Mouse (Mus musculus) forebrain, embryonic 16.5 days (tissue): Measurements from ENCODE around the gene Gm20708. TPM values are rescaled to one million over a fixed set of nuclear protein-coding genes. Genes with fewer than 3 reads are reported as not detected.
"Not testable (repeated sequence)": the region's sequence is repeated elsewhere in the genome, so short reads cannot be mapped to it uniquely, and the experiment has no call there.

ENCODE experiments used
- ATAC-seq: fragments of 200-750 bp; cut with Nextera tagmentation; 2 replicates; pipeline ENCODE4 v1.8.0; 2017; ENCODE audit warnings: mild to moderate bottlenecking, moderate library complexity
- H3K27ac ChIP-seq: fragments of 300-500 bp; sonication (generic); 2 replicates; pipeline ENCODE4 v1.5.1; 2014; ENCODE audit warnings: low read length, control low read depth
- H3K27me3 ChIP-seq: fragments of 300-500 bp; sonication (generic); replicated peaks from 2 replicates; pipeline ENCODE4 v1.6.1; 2014; ENCODE audit warnings: low read length; ENCODE audit not compliant: control insufficient read depth, insufficient read depth
- H3K36me3 ChIP-seq: fragments of 300-500 bp; sonication (generic); 2 replicates; pipeline ENCODE4 v1.6.1; 2014; ENCODE audit not compliant: control insufficient read depth, insufficient read depth
- H3K4me1 ChIP-seq: fragments of 300-500 bp; sonication (generic); replicated peaks from 2 replicates; pipeline ENCODE4 v1.6.1; 2014; ENCODE audit warnings: low read length; ENCODE audit not compliant: control insufficient read depth, insufficient read depth
- H3K4me2 ChIP-seq: fragments of 300-500 bp; sonication (generic); 2 replicates; pipeline ENCODE4 v1.6.1; 2014; ENCODE audit warnings: mild to moderate bottlenecking, low read length, control low read depth
- H3K4me3 ChIP-seq: fragments of 300-500 bp; sonication (generic); replicated peaks from 2 replicates; pipeline ENCODE4 v1.5.1; 2014; ENCODE audit warnings: mild to moderate bottlenecking, low read length, control low read depth
- H3K9ac ChIP-seq: fragments of 300-500 bp; sonication (generic); replicated peaks from 2 replicates; pipeline ENCODE4 v1.6.1; 2014; ENCODE audit warnings: low read depth, low read length, control low read depth
- H3K9me3 ChIP-seq: fragments of 300-500 bp; sonication (generic); 2 replicates; pipeline ENCODE4 v1.6.1; 2016; ENCODE audit warnings: low read length; ENCODE audit not compliant: control insufficient read depth
- WGBS: fragments of 180-500 bp; shearing (Covaris S2); extraction: QIAGEN DNeasy Blood & Tissue Kit; methylation state at CpG from one replicate; pipeline ENCODE4 v1.1.7; 2014; 5-methylcytosine and 5-hydroxymethylcytosine counted together
- polyA plus RNA-seq: library from polyadenylated mRNA; unstranded; fragments of >200 nt; fragmentation: Nextera tagmentation; extraction: Ambion mirVana; gene quantifications from 2 replicates; pipeline ENCODE4 v1.2.1, GENCODE M21; 2015

The Gm20708 gene
- polyA plus RNA-seq, 1 experiment from 2014 or later = 0.90 TPM

GRCm38 (mm10) chr11:117786294-117786693 lies 23.2 kb upstream of the Gm20708 start:
- ATAC-seq = no peak
- WGBS = 5% methylated on average over 10 of the region's 10 CpGs

GRCm38 (mm10) chr11:117788481-117788880 lies 21.0 kb upstream of the Gm20708 start:
- WGBS = 85% methylated on average over 7 of the region's 7 CpGs

More at GRCm38 (mm10) chr11:117786294-117786693, 23.2 kb upstream of the Gm20708 start:
- peaks cover 14% of the 10 kb centered on the region for H3K27me3 ChIP-seq
- H3K4me1 ChIP-seq = peaks cover 13% of the 10 kb centered on the region
- no peak overlapping the region for H3K9ac ChIP-seq
- H3K9me3 ChIP-seq = no peaks in the 10 kb centered on the region
- H3K36me3 ChIP-seq = no peaks in the 10 kb centered on the region
- no peak overlapping the region for H3K4me3 ChIP-seq
- H3K27ac ChIP-seq = no peak overlapping the region
- H3K4me2 ChIP-seq = no peak overlapping the region

GRCm38 (mm10) chr11:117790286-117790685 lies 19.2 kb upstream of the Gm20708 start:
- Histone ChIP-seq H3K27me3 (no peaks in the 10 kb centered on the region; the same call in 1 of the 2 replicates), H3K9ac (no peak overlapping the region), H3K4me3 (no peak overlapping the region), H3K4me2 (no peak overlapping the region), H3K36me3 (no peaks in the 10 kb centered on the region), H3K4me1 (0 out of 2 replicates have a peak, but pooled peaks cover 5% of the 10 kb centered on the region), H3K9me3 (no peaks in the 10 kb centered on the region), H3K27ac (no peak overlapping the region)
- no peak for ATAC-seq
- WGBS = 4% methylated on average over 14 of the region's 14 CpGs

More at GRCm38 (mm10) chr11:117788481-117788880, 21.0 kb upstream of the Gm20708 start:
- not testable (repeated sequence) for ATAC-seq, H3K27me3 ChIP-seq, H3K9me3 ChIP-seq, H3K4me1 ChIP-seq, H3K4me3 ChIP-seq, H3K36me3 ChIP-seq, H3K27ac ChIP-seq, H3K4me2 ChIP-seq, H3K9ac ChIP-seq

- H3K27ac ChIP-seq = no peak overlapping the region
- no peak overlapping the region for H3K4me3 ChIP-seq
- no peak overlapping the region for H3K9ac ChIP-seq
- 36% methylated on average over 23 of the region's 23 CpGs for WGBS
- no peaks in the 10 kb centered on the region; the same call in 1 of the 2 replicates for H3K27me3 ChIP-seq
- no peak overlapping the region for H3K4me2 ChIP-seq
- H3K9me3 ChIP-seq = no peaks in the 10 kb centered on the region
- ATAC-seq = no peak
- no peaks in the 10 kb centered on the region for H3K36me3 ChIP-seq
- 0 out of 2 replicates have a peak, but pooled peaks cover 5% of the 10 kb centered on the region for H3K4me1 ChIP-seq
These were observed 18.6 kb upstream of the Gm20708 start for GRCm38 (mm10) chr11:117790703-117791440.

GRCm38 (mm10) chr11:117791441-117791761 lies 18.1 kb upstream of the Gm20708 start:
- no peaks in the 10 kb centered on the region for H3K36me3 ChIP-seq
- H3K4me1 ChIP-seq = 0 out of 2 replicates have a peak, but pooled peaks cover 5% of the 10 kb centered on the region
- H3K4me3 ChIP-seq = no peak overlapping the region
- H3K27me3 ChIP-seq = no peaks in the 10 kb centered on the region; the same call in 1 of the 2 replicates
- H3K27ac ChIP-seq = no peak overlapping the region
- 89% methylated on average over 9 of the region's 9 CpGs for WGBS
- no peaks in the 10 kb centered on the region for H3K9me3 ChIP-seq
- ATAC-seq = no peak
- no peak overlapping the region for H3K9ac ChIP-seq
- no peak overlapping the region for H3K4me2 ChIP-seq

GRCm38 (mm10) chr11:117792281-117792888 lies 17.1 kb upstream of the Gm20708 start:
- Histone ChIP-seq H3K4me1 (0 out of 2 replicates have a peak, but pooled peaks cover 5% of the 10 kb centered on the region), H3K9me3 (no peaks in the 10 kb centered on the region), H3K9ac (no peak overlapping the region), H3K27me3 (no peaks in the 10 kb centered on the region; the same call in 1 of the 2 replicates), H3K36me3 (no peaks in the 10 kb centered on the region), H3K4me2 (no peak overlapping the region), H3K27ac (no peak overlapping the region), H3K4me3 (no peak overlapping the region)
- WGBS = 10% methylated on average over 22 of the region's 22 CpGs
- no peak for ATAC-seq

- Histone ChIP-seq H3K9ac (no peak overlapping the region), H3K27me3 (no peaks in the 10 kb centered on the region; the same call in 1 of the 2 replicates), H3K4me2 (no peak overlapping the region), H3K27ac (no peak overlapping the region), H3K36me3 (no peaks in the 10 kb centered on the region), H3K9me3 (no peaks in the 10 kb centered on the region), H3K4me1 (0 out of 2 replicates have a peak, but pooled peaks cover 5% of the 10 kb centered on the region), H3K4me3 (no peak overlapping the region)
- 55% methylated on average over 4 of the region's 4 CpGs for WGBS
- ATAC-seq = no peak
These were observed 15.4 kb upstream of the Gm20708 start for GRCm38 (mm10) chr11:117794035-117794551.

- 0 out of 2 replicates have a peak, but pooled peaks cover 2% of the 10 kb centered on the region for H3K4me1 ChIP-seq
- H3K36me3 ChIP-seq = no peaks in the 10 kb centered on the region
- no peaks in the 10 kb centered on the region for H3K27me3 ChIP-seq
- H3K9me3 ChIP-seq = no peaks in the 10 kb centered on the region
- H3K4me2 ChIP-seq = no peak overlapping the region
- no peak for ATAC-seq
- WGBS = 59% methylated on average over 5 of the region's 5 CpGs
- no peak overlapping the region for H3K4me3 ChIP-seq
- H3K9ac ChIP-seq = no peak overlapping the region
- no peak overlapping the region for H3K27ac ChIP-seq
These were observed 12.5 kb upstream of the Gm20708 start for GRCm38 (mm10) chr11:117796954-117797353.

- Histone ChIP-seq H3K36me3 (no peaks in the 10 kb centered on the region), H3K9me3 (no peaks in the 10 kb centered on the region), H3K4me1 (no peaks in the 10 kb centered on the region), H3K27ac (no peak within 1 kb of the TSS), H3K27me3 (no peaks in the 10 kb centered on the region), H3K4me2 (no peak within 1 kb of the TSS), H3K9ac (no peak within 1 kb of the TSS), H3K4me3 (no peak within 1 kb of the TSS)
- 66% methylated on average over 9 of the region's 9 CpGs for WGBS
- ATAC-seq = no peak
These were observed 11.8 kb upstream of the Gm20708 start, which contains the start of gene 6030468B19Rik for GRCm38 (mm10) chr11:117797511-117798159. Gene 6030468B19Rik, plus strand, starts transcription at chr11:117797660.
